Mouse (Mus musculus): ENCODE data around the gene Clcc1. TPM values are rescaled to one million over a fixed set of nuclear protein-coding genes. Genes with fewer than 3 reads are reported as not detected.

The Clcc1 gene
- polyA plus RNA-seq (2012; rRNA removed) (79.4 and 81.3 TPM in 2 replicates), polyA plus RNA-seq (2014; fragmentation: Nextera tagmentation; extraction: Ambion mirVana) (78.0 and 87.7 TPM in 2 replicates)

- Histone ChIP-seq H3K36me3 (ENCODE audit: control insufficient read depth, insufficient read depth, low read length) (no peaks in the 10 kb centered on the region), H3K9ac (ENCODE audit: low read depth, low read length, severe bottlenecking) (peak within 1 kb of the TSS; percentile 89), H3K4me3 (replicated peaks; ENCODE audit: low read length) (peak within 1 kb of the TSS; percentile 81), H3K4me1 (ENCODE audit: control insufficient read depth, insufficient read depth, low read length) (peaks cover 9% of the 10 kb centered on the region; the same call in 1 of the 2 replicates), H3K9me3 (ENCODE audit: control insufficient read depth, low read length) (no peaks in the 10 kb centered on the region), H3K27ac (replicated peaks; ENCODE audit: low read depth, low read length) (peak within 1 kb of the TSS; percentile 78), H3K27me3 (ENCODE audit: control insufficient read depth, insufficient read depth, low read length) (no peaks in the 10 kb centered on the region), H3K4me2 (replicated peaks; ENCODE audit: low read depth, low read length, severe bottlenecking) (peak within 1 kb of the TSS; percentile 62)
- under 1% methylated on average over 53 of the region's 57 CpGs for WGBS
- peak; percentile 98 for ATAC-seq (ENCODE audit: low FRiP score, low read depth)
- peak; percentile 91 for TF ChIP-seq POLR2A (IDR thresholded peaks at IDR 0.05; ENCODE audit: borderline replicate concordance, extremely low read depth, insufficient read depth, insufficient read length)
- peak; percentile 96 for DNase-seq (ENCODE audit: low spot score)
Observed at GRCm38 (mm10) chr3:108653710-108654379, at the start of gene Clcc1. TSS of gene Clcc1 (plus strand) at chr3:108653913.

- H3K4me1 ChIP-seq (ENCODE audit: control insufficient read depth, insufficient read depth, low read length) = no peaks in the 10 kb centered on the region
- H3K9ac ChIP-seq (ENCODE audit: low read depth, low read length, severe bottlenecking) = no peak overlapping the region
- H3K4me3 ChIP-seq (replicated peaks; ENCODE audit: low read length) = no peak overlapping the region
- H3K4me2 ChIP-seq (replicated peaks; ENCODE audit: low read depth, low read length, severe bottlenecking) = no peak overlapping the region
- no peaks in the 10 kb centered on the region; the same call in 1 of the 2 replicates for H3K36me3 ChIP-seq (ENCODE audit: control insufficient read depth, insufficient read depth, low read length)
- 78% methylated on average over 3 of the region's 3 CpGs for WGBS
- ATAC-seq (ENCODE audit: low FRiP score, low read depth) (no peak), DNase-seq (ENCODE audit: low spot score) (no peak)
- H3K9me3 ChIP-seq (ENCODE audit: control insufficient read depth, low read length) = no peaks in the 10 kb centered on the region
- H3K27me3 ChIP-seq (ENCODE audit: control insufficient read depth, insufficient read depth, low read length) = no peaks in the 10 kb centered on the region
- no peak overlapping the region for H3K27ac ChIP-seq (replicated peaks; ENCODE audit: low read depth, low read length)
- TF ChIP-seq POLR2A (IDR thresholded peaks at IDR 0.05; ENCODE audit: borderline replicate concordance, extremely low read depth, insufficient read depth, insufficient read length) = no peak
Observed at GRCm38 (mm10) chr3:108608906-108609305, 44.8 kb upstream of the Clcc1 start.

- Histone ChIP-seq H3K9me3 (ENCODE audit: control insufficient read depth, low read length) (no peaks in the 10 kb centered on the region), H3K9ac (ENCODE audit: low read depth, low read length, severe bottlenecking) (no peak overlapping the region), H3K4me3 (replicated peaks; ENCODE audit: low read length) (no peak overlapping the region), H3K36me3 (ENCODE audit: control insufficient read depth, insufficient read depth, low read length) (peaks cover 3% of the 10 kb centered on the region; the same call in 1 of the 2 replicates), H3K27me3 (ENCODE audit: control insufficient read depth, insufficient read depth, low read length) (no peaks in the 10 kb centered on the region), H3K27ac (replicated peaks; ENCODE audit: low read depth, low read length) (no peak overlapping the region), H3K4me2 (replicated peaks; ENCODE audit: low read depth, low read length, severe bottlenecking) (no peak overlapping the region), H3K4me1 (ENCODE audit: control insufficient read depth, insufficient read depth, low read length) (no peaks in the 10 kb centered on the region)
- WGBS = 90% methylated on average over 5 of the region's 5 CpGs
- ATAC-seq (ENCODE audit: low FRiP score, low read depth) = no peak
- no peak for DNase-seq (ENCODE audit: low spot score)
- no peak for TF ChIP-seq POLR2A (IDR thresholded peaks at IDR 0.05; ENCODE audit: borderline replicate concordance, extremely low read depth, insufficient read depth, insufficient read length)
Observed at GRCm38 (mm10) chr3:108634761-108635160, 19.0 kb upstream of the Clcc1 start.

- ATAC-seq (ENCODE audit: low FRiP score, low read depth) (no peak), DNase-seq (ENCODE audit: low spot score) (no peak)
- Histone ChIP-seq H3K9ac (ENCODE audit: low read depth, low read length, severe bottlenecking) (no peak overlapping the region), H3K4me3 (replicated peaks; ENCODE audit: low read length) (no peak overlapping the region), H3K27ac (replicated peaks; ENCODE audit: low read depth, low read length) (no peak overlapping the region), H3K36me3 (ENCODE audit: control insufficient read depth, insufficient read depth, low read length) (peaks cover 11% of the 10 kb centered on the region), H3K27me3 (ENCODE audit: control insufficient read depth, insufficient read depth, low read length) (no peaks in the 10 kb centered on the region), H3K4me1 (ENCODE audit: control insufficient read depth, insufficient read depth, low read length) (no peaks in the 10 kb centered on the region), H3K9me3 (ENCODE audit: control insufficient read depth, low read length) (no peaks in the 10 kb centered on the region), H3K4me2 (replicated peaks; ENCODE audit: low read depth, low read length, severe bottlenecking) (no peak overlapping the region)
- WGBS = 68% methylated on average over 4 of the region's 4 CpGs
- no peak for TF ChIP-seq POLR2A (IDR thresholded peaks at IDR 0.05; ENCODE audit: borderline replicate concordance, extremely low read depth, insufficient read depth, insufficient read length)
Observed at GRCm38 (mm10) chr3:108639412-108639811, 14.3 kb upstream of the Clcc1 start.

GRCm38 (mm10) chr3:108640998-108641397 is 12.7 kb upstream of the Clcc1 start:
- H3K9ac ChIP-seq (ENCODE audit: low read depth, low read length, severe bottlenecking) = no peak overlapping the region
- no peaks in the 10 kb centered on the region for H3K27me3 ChIP-seq (ENCODE audit: control insufficient read depth, insufficient read depth, low read length)
- no peak overlapping the region for H3K4me2 ChIP-seq (replicated peaks; ENCODE audit: low read depth, low read length, severe bottlenecking)
- no peaks in the 10 kb centered on the region for H3K9me3 ChIP-seq (ENCODE audit: control insufficient read depth, low read length)
- no peaks in the 10 kb centered on the region for H3K4me1 ChIP-seq (ENCODE audit: control insufficient read depth, insufficient read depth, low read length)
- ATAC-seq (ENCODE audit: low FRiP score, low read depth) (no peak), DNase-seq (ENCODE audit: low spot score) (no peak)
- peaks cover 19% of the 10 kb centered on the region for H3K36me3 ChIP-seq (ENCODE audit: control insufficient read depth, insufficient read depth, low read length)
- 84% methylated on average over 4 of the region's 4 CpGs for WGBS
- H3K27ac ChIP-seq (replicated peaks; ENCODE audit: low read depth, low read length) = no peak overlapping the region
- no peak overlapping the region for H3K4me3 ChIP-seq (replicated peaks; ENCODE audit: low read length)
- TF ChIP-seq POLR2A (IDR thresholded peaks at IDR 0.05; ENCODE audit: borderline replicate concordance, extremely low read depth, insufficient read depth, insufficient read length) = no peak

All from limb, embryonic 14.5 days (tissue).